Mouse (Mus musculus) neural tube, postnatal 0 days (tissue): ENCODE results near the gene Gadd45a. TPM values are rescaled to one million over a fixed set of nuclear protein-coding genes. Genes with fewer than 3 reads are reported as not detected.

Experiments
- polyA plus RNA-seq: library from polyadenylated mRNA; unstranded; fragments of >200 nt; fragmentation: Nextera tagmentation; extraction: Ambion mirVana; gene quantifications from 2 replicates; pipeline ENCODE4 v1.2.1, GENCODE M21; 2015

Gene Gadd45a
- polyA plus RNA-seq = 17.2 and 17.9 TPM in 2 replicates

GRCm38 (mm10) chr6:67036837-67037628, at the start of gene Gadd45a:
TSS of gene Gadd45a (minus strand) at chr6:67037457.

Other genes with a start within 250 kb of the Gadd45a start
- not detected in 2 replicates for gene Vmn1r39, start 226.8 kb downstream of the Gadd45a start, polyA plus RNA-seq
- 108 and 112 TPM in 2 replicates for gene Gng12, start 141.1 kb downstream of the Gadd45a start, polyA plus RNA-seq
- gene Serbp1, start 200.7 kb upstream of the Gadd45a start, polyA plus RNA-seq = 268 and 291 TPM in 2 replicates